Mouse (Mus musculus): Measurements from ENCODE around the gene Rheb. TPM values are rescaled to one million over a fixed set of nuclear protein-coding genes. Genes with fewer than 3 reads are reported as not detected.
"Not testable (repeated sequence)": the region's sequence is repeated elsewhere in the genome, so short reads cannot be mapped to it uniquely, and the experiment has no call there.

Rheb gene
- 100 to 1,000 TPM in 1 of 2 experiments, 10 to 100 TPM in 1; 99.3 to 100 TPM for total RNA-seq (2021)

DNA sequence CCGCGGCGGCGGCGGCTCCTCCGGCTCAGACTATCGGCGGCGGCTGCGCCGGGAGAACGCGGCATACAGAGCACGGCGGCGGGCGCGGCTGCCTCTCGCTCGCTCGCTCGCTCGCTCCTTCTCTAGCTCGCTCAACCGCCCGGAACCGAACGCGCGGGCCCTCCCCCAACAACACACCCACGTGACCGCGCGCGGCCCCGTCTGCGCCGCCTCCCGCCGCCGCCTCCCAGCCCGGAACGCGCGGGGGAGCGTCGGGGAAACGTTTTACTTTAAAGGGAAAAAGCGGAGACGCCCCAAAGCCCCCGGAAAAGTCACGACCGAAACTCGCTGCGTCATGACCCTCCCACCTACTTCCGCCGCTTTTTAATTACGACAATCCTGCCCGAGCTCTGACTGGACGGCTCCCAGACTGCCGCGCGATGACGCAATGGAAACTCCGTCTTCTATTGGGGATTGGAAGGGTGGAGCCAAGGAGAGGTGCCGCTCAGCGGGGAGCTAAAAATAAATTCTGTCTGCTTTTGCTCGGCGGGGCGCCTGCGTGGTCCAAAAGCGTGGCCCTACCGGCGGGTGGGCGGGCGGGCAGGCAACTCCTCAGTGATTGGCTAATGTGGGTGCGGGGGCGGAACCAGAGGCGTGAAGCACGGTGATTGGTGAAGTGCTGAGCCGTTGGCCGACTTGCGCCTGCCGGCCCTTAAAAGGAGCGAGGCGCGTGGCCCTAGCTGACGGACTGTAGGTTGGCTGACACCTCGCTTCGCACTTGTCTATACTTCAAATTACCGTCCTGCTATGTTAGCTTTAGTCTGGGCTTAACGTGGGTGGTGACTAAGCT is at the start of gene Rheb:
Rheb (minus strand) TSS at position 351 of the 829 bp plus-strand sequence.
- peak; percentile 99 for DNase-seq

DNA sequence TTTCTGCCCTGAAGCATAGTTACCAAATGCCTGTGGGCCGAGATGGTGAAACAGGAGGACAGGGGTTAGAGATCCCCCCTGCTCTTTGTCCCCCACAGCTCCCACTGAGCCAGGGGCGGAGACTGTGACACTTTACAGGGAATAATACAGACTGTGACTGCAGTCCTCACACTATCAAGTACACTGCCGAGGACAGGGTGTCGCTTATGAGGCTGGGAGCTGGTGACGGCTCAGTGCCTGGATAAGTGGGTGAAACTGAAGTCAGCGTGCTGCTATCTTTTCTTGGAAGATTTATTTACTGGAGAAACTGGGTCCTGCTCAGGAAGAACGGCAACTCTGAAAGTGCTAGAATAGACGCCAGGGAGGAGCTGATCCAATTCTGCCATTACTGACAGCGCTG is 47.4 kb upstream of the Rheb start:
- peak; percentile 30 for DNase-seq

DNA sequence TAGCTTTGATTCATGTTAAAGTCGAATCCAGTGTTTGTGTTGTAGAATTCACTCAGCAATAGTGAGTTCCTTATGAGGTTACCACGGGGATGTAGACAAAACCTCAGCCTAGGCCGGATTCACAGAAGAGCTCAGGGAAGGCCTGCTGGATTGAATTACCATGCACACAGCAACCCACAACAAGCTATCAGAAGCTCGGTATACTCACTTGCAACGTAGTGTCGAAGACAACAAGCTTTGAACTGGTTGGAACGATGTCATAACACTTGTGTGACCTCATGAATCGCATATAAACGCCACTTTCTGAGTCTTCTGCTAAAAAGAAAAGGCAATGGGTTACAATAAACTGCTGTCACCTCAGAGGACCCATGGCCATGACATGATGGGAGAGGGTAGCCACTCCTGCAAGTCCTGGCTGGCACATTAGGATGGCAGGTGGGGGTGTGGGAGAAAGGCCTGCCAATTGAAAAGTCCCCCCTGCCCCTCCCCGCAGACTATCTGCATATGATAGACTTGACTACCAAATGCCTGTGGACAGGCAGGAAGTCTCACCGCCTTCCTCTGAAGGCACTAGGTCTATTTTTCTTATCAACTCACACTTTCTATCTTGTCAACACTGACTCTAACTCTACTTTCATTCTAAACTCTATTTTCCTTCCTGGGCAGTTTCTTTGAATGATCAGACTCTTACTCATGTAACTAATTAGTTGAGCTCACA is 46.6 kb upstream of the Rheb start:
- DNase-seq = no peak

DNA sequence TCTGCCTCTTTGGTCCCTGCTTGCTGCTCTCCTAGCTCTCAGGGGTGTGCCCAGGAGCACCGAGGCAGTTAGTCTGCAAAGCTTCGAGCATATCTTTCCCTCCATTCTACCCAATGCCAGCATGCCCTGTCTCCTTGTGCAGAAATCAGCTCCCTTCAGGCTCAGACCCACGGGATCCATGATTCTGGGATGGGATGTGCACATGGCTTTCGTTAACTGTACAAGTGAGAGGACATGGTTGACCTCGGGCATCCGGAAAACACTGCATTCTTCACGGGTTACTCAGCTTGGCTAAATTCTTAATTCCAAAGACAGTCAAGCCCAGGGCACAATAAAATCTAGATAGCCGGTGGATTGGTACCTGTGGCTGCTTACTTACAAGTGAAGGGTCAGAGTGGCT is 44.8 kb upstream of the Rheb start:
- DNase-seq = no peak

DNA sequence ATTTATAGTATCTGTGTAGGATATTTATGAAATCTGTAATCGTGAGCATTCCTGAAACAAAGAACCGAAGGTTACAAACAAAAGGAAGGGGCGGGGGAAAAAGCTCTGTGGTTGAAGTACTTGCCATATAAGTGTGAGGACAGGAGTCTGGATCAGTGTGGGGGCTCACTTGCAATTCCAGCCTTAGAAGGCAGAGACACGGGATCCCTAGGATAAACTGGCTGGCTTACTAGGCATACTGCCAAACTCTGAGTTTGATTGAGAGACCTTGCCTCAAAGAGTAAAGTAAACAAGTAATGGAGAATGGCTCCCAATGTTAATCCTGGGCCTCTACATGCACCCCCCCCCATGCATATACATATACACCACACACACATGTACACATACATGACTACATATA is 36.3 kb upstream of the Rheb start:
- DNase-seq = no peak

DNA sequence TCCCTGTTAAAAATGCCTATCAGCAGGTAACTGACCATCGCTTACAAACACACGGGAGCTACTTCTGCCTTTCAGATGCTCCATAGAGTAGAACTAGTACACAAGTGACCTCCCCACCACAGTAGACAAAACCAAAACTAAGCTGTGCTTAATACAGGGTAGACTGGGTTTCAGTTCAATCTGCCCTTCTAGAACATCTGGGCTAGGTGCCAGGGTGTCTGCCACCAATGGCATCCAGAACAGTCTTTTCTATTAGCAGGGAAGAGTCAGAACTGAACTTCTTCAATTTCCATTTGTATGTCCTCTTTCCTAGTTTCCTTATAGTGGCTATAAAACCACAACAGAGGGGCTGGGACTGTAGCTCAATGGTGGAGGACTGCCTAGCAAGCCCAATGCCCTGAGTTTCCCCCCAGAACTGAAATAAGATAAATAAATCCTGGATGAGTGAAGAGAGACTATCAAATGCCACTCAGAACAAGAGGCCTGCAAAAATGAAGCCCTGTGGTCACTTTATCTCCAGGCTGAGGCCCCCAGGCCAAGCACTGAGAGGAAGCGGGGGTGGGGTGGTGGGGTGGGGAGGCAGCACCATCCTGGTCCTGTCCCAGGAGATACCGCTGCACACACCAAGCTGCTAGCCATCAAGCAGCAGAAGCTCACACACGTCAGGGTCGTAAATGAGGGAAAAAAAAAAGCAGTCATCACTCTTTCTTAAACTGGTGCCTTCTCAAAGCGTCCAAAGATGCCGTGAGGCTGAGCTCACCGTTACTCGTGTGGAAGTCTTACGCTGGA is 35.6 kb upstream of the Rheb start:
- peak; percentile 63 for DNase-seq

DNA sequence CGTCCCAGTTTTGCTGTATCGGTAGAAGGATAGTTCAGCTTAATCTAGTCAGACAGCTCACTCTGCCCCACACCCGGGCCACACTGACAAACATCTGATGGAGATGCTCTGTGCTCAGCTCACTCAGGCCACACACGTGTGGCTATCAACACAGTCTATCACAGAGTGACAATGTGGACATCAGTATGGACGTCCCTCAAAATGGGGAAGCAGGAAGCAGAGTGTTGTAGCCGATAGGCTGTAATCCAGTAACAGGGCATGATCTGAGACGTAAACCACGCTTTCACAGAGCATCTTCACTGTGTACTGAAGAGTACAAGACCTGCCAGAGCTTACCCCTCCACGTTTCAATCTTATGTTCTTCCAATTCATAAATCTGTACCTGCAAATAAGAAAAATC is 34.2 kb upstream of the Rheb start:
- no peak for DNase-seq

DNA sequence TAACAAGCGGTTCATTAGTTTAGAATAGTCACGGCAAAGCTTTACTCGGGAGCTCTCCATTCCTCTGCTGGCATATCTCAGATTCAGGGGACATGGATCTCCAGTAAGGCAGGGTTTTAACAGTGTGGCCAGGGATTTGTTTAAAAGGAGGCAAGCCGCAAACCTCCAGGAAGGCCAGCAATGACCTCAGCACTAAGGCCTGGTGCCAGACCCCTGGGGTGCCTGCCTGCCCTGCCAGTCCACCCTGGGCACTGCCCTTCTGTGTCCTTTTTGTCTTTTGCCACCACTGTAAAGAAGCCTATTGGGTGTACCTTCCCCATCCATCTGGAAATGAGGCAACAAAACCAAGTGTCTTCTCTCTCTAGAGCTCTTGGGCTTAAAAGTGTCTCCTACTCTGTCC is 31.7 kb upstream of the Rheb start:
- no peak for DNase-seq

DNA sequence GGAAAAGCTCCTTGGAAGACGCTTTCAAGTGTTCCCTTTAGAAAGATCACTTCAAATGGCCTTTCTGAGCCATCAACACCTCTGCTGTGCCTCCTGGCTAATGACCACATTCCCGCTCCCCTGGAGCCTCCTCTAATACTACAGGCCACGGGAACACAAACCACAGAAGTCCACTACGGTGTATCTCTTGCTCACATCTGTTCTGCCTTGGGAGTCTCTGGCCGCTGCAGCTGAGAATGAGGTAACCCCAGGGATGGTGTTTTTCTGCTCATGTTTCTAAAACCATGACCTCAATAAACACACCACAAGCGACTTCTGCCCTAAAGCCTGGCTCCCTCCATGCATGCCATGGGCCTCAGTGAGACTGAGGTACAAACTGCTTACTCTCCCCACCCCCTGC is 30.8 kb upstream of the Rheb start:
- DNase-seq = no peak

DNA sequence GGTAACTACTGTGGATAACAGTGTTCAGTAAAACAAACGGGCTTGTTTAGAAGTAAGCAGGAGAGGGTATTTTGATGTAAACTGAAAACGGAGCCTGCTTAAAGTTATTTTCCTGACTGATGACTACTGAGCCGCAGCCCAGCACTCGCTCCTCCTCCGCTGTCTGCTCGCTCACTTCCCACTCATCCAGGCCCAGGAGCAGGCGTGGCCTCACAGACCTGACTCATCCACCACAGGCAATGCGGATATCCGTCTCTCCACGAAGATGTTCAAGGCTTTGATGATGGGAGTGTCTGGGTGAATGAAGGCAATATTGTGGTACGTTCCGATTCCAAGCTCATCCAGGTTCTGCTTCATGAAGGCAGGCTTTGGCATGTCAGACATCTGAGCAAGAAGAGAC is 28.9 kb upstream of the Rheb start:
- peak; percentile 41 for DNase-seq

DNA sequence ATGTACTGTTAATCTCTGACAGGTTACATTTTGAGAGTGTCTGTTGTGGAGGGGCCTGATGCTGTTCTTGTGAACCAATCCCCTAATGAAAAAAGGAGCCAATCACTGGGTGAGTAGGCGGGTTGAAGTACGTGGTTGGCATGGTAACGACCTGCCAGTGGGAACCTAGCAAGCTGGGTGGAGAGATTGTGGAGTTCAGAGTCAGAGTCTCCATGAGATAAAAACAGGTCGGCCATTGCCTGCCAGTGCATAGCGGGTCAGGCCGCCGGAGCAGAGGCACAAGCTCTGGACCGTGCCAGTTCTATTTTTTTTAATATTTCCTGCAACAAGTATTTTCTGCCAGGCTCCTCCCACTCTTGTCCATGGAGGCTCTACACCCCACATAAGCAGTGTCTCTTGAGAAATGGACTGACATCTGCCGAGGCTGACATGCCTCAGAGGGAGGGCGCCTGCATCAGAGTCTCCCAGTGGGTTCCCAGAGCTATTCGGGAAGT is 27.4 kb upstream of the Rheb start:
- no peak for DNase-seq

DNA sequence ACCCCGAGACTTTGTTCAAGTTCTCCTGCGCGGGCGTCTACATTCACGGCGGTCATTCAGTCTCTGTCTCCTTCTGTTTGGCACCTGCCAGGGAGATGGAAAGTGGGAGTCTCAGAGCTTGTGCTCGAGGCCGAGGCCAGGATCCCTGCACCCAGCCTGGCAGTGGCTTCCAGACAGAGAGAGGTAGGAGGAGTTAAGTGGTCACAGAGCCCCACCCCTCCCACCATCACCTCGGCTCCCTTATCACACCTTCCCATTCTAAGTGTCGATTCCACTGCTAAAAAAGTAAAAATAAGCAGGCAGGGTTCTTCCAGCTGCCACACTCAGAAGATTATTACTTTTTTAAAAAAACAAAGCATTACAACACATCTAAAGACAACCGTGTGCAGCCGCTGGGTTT is 21.4 kb upstream of the Rheb start:
- no peak for DNase-seq

DNA sequence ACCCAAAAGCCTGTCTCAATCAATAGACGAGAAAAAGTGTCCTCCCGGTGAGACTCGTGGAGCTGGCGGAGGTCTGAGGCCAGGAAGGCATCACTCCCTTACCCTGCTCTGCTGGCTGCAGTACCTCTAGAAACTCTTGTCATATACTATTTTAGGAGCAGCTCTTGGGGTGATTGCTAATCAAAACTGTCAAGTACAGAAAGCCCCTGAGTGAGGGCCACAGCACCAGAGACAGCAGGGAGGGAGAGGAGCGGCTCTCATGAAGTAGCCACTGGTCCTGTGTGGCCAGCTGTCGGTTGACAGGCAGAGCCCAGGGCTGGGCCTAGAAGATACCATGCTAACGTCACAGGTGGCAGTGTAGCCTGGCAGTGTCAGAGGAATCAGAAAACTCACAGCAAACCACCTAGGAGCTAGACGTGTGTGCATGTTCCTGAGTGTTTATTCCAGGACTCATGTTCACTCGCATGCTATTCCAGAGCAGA is 19.1 kb upstream of the Rheb start:
- DNase-seq = peak; percentile 30

DNA sequence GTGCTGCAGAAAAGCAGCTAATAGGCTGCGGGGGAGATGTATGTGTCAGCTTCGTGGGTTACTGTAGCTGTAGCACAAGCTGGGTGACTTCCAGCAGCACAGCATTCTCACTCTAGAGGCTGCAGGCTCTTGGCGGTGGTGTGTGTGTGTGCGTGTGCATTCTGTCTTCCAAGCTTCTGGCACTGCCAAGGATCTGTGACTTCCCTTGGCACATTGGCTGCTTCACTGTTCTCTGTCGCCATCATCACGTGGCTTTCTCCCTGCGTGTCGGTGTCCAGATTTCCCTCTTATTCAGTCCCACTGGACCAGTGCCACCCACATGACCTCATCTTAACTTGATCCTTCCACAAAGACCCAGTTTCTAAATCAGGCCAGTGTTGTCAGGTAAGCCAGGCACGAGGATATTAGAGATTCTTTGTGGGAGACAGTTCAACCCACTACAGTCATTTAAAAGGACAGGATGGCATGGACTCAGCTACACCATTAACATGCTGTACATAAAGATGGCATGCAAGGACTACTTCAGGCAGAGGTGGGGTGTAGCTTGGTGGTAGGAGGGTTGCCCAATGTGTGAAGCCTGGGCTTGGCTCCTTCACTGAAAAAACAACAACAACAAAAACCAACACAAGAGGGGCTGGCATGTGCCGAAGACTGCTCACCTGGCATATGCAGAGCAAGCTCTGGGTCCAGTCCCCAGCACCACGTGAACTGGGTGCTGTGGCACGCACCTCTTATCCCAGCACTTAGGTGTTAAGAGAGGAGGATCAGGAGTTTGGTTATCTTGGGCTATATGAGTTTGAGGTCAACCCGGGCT is 18.4 kb upstream of the Rheb start:
- DNase-seq = peak; percentile 75

DNA sequence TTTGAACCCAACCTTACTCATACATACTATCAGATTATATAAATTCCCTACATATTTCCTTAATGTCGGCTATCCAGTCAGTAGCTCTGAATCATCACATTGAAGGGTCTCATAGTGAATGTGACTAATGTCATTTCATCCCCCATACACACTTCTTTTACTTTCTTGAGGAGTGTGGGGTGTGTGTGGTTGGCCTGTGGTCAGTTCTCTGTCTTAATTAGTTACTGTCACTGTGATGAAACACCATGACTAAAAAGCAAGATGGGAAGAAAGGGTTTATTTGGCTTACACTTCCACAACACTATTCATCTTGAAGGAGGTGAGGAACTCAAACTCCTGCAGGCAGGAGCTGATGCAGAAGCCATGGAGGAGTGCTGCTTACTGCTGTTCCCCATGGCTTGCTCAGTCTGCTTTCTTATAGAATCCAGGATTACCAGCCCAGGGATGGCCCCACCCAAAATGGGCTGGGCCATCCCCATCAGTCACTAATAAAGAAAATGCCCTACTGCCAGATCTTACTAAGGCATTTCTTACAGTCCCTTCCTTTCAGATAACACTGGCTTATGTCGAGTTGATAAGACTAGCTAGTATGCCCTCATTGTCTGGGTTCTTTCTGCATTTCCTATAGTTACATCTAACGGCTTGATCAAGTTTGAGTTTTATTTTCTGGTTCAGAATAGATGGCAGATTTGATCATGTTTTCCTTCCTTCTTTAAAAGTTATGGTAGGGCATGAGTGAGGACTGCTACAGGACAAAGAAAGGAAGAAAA is 17.5 kb upstream of the Rheb start:
- DNase-seq = no peak

DNA sequence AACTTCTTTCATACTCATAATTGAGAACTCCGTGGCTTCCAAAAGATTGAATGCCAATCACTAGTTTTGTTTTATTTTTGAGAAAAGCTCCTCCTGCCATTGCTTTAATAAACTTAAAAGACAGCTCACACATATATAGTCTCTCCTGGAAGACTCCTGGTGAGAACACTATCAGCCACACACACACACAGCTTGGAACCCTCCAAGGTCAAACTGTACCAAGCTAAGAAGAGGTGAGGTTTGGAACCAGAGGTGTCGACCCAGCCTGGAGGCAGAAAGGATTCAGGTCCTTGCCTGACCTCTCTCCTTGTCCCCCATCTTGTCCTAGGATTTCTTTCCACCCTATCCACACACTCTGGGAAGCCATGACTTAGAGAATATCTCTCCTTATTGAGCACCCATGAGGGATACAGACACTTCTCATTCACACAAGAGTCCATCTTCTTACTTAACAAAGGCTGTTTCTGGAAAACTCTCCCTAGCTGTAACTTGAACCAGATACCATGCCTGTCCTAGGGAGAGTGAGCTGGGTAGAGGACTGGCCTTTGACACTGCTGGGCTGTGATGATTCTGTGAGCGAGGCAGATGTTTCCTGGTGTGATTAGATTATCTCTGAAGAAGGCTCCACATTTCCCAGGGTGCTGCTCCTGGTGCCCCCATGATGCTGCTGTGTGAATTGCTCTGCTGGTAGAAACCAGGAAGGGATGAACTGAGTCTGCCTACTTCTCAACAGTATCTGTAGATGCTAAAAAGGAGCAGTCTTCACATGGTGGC is 12.6 kb upstream of the Rheb start:
- no peak for DNase-seq

DNA sequence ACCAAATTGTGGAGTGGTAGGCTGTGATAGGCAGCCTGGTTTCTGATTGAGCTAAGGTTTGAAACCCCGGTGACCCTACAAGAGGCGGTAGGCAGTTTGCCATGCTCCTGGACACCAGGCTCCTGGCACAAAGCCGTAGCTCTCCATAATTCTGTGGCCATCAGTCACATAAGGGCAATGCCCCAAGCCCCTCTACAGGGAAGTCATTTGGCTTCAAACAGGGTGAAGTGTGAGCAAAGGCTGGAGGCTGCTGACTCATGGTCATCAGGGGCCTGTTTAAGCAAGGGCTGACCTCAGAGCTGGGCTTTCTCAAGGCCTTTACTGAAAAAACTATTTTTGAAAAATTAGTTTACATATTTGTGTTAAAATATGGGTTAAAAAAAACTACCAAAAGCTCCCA is 11.8 kb upstream of the Rheb start:
- no peak for DNase-seq

DNA sequence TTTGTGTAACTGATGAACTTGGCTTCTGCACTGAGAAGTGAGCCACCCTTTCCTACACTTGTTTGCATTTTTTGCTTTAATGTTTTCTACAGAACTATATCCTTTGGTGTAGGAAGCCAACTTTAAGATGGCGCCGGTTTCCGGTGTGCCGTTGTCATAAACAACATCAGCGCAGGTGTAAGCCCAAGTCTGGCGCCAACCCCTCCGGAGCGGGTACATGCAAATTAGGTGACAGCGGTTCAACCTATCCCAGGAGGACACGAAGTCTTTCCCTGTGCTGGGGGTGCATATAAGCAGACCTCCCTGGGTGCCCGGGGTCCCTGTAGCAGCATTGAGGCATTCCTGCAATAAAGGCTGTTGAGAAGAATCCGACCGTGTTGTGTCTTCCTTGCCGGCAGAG is 5.8 kb upstream of the Rheb start:
- not testable (repeated sequence) for DNase-seq

DNA sequence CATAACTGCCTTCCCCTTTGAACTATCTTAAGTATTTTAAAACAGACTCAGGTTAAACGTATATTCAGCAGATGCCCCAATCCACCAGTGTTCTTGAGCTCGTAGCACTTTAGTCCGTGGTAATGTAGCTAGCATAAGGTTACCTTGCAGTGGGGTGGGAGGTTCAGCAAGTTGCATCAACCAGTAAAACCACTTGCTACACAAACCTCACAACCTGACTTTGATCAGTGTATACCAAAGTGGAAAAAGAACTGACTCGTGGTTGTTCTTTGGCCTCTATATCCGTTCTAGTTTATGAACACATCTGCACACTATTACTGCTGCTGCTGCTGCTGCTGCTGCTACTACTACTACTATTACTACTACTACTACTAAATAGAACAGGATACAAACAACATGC is 1.4 kb upstream of the Rheb start:
- DNase-seq = no peak

DNA sequence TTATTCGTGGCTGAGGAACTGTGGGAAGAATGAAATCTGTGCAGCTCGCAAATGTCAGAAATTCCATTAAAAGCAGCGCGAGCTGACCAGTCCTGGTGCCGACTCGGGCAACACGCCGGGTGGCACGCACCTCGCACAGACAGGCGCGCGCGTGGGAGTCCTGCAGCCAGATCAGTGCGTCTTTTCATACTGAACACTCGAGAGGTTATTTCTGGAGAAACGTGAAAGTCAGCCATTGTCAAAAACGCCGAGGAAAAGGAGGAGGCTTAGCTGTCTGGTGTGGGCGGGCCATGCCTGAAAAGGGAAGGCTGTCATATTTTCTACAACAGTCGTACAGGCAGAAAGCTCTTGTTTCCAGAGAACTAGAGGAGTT is 665 bp upstream of the Rheb start:
- no peak for DNase-seq
